Mouse (Mus musculus): ENCODE measurements around the gene Lnx2.

Gene Lnx2

DNA sequence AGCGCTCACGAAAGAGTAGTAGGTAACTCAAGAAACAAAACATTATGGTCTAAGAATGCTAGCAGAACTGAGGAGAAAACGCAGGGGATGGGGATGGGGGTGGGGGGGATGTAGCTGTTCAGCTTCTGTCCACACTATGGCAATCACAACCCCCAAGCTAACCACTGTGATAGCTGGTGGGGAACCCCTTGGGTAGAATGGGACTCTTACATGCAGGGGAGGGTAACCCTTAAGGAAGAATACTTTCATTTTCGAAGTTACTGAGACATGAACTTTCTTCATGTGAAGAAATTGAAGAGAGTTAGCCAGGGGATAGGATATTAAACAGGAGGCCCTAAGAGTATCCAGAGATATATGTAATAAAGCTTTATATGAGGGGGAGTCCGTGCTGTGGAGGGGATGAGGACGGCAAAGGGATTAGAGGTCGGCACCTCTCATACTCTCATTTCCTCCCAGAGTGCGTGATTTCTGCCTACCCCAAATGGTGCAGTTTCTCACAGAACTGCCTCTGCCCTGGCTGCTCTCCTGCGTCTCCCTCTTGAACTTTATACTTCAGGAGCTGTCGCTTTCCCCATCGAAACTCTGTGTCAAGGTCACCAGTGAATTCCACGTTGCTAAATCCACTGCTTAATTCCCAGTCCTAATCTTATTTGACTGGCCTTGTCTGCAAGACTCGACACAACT is 25.4 kb downstream of the Lnx2 start:
- no peak for DNase-seq

DNA sequence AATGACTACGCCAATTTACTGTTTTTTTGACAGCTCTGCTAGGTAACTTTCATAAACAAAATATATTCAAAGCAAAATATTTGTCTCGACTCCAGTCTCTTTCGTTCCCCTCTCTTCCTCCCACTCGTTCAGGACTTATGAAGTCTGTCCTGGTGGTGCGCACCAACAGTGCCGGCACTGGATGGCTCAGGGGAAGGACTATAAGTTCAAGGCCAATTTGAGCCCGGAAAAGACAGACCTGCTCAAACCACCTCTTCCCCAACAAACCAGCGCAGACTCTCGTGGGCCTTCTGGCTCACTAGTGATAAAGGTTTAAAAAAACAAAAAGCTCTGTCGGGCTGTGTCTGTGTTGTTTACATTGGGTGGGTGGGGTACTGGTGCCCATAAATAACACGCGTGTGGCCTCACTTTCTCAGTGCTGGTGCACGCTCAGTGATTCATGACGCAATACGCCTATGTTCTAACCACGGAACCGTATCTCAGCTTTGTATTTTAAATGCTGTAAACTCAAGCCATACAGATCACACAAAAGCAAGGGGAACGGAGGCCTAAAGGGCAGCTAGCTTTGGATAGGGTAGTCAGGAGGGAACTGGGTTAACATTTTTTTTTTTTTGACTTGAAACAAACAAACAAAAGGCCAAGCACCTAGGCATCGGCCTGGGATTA is 26.7 kb downstream of the Lnx2 start:
- DNase-seq, result no peak

DNA sequence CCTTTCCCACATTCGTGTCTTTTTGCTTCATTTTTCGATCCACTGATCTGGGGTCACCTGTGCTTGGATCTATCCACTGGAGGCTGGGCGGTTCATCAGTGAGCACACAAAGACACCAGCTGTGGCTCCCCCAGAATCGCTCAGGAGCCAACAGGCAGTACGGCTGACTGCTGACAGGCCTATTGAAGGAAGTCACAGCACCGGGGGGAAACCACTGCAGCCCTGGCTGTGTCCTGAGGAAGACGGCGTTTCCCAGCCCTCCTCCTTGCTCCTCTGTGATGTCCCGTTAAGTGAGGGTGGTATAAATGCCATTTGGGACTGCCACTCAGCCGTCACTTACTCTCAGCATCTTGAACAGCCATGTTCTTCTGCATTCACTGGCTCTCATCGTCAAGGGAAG is 30.5 kb downstream of the Lnx2 start:
- no peak for DNase-seq

DNA sequence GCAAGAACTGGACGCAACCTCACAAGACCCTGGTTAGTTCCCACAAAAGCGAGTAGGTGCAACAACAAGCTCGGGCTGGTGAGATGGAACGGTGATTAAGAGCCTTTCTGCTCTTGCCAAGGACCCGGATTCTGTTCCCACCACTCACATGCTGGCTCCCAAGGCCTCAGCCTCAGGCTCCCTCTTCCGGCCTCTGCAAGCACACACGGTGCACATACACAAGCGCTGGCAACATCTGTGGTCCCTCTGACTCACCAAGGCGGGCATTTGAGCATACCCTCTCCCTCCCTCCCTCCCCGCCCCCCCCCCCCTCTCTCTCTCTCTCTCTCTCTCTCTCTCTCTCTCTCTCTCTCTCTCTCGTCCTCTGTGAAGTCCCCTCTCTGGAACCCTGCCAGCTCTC is 31.1 kb downstream of the Lnx2 start:
- DNase-seq, result no peak

DNA sequence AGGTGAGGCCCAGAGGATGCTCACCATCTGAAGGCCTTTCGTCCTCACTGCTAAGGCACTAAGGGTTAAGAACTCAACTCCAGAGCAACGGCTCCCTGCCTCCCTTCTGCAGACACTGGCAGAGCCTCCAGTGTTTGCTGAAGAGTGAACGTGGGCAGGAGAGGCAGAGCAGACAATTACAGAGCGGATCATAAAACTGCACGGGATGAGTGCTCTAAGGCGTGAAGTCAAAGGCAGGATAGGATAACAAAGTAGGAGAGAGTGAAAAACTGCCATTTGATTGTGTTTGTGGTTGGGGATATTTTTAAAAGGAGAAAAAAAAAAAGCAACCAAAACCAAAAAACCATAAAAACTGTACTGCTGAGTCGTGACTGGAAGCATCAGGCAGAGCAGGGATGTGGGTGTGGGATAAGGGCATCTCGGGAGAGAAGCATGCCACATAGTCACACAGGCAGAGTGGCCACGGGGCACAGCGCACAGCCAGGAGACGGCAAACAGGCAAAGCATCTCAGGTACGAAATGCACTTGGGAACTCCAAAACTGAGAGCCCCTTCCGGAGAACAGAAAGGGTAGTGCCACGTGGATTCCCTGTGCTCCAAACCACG is 33.0 kb downstream of the Lnx2 start:
- DNase-seq, result no peak

- no peak for DNase-seq
Observed at GRCm38 (mm10) chr5:147041965-147042937, 34.1 kb downstream of the Lnx2 start.

DNA sequence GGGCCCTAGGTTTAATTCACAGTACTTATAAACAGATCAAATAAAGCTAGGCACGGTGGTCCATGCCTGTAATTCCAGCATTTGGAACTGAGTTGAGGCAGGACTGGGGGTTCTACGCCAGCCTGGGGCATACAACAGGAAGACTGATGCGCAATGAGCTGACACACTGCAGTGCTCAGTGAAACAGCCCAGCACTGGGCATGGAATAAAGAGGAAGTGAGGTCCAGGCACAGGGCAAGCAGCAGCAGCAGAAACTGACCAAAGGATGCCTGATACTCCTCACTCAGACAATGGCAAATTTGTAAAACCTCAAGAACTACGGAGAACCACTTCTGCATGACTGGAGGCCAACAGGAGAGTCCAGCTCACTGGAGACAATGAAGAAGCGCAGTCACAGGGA is 37.0 kb downstream of the Lnx2 start:
- DNase-seq, result no peak

- DNase-seq, result no peak
Observed at GRCm38 (mm10) chr5:147037601-147038000, 38.8 kb downstream of the Lnx2 start.

DNA sequence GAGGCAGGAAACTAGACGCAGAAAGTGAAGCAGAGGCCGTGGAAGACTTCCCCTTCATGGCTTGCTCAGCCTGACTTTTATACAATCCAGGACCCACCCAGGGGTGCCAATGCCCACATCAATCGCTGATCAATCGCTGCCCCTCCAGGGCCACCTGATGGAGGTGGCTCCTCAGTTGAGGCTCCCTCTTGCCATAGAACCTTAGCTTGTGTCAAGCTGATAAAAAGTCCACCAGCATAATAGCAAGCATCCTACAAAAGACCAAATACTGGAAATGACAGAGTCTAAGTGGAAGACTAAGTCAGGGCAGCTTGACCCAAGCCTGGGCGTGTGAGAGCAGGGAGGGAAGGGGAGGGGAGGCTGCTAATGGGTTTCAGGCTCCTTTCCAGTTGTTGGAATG is 39.7 kb downstream of the Lnx2 start:
- no peak for DNase-seq

- peak; percentile 38 for DNase-seq
Observed at GRCm38 (mm10) chr5:147036028-147036427, 40.4 kb downstream of the Lnx2 start.

- DNase-seq, result no peak
Observed at GRCm38 (mm10) chr5:147035301-147035700, 41.1 kb downstream of the Lnx2 start.

DNA sequence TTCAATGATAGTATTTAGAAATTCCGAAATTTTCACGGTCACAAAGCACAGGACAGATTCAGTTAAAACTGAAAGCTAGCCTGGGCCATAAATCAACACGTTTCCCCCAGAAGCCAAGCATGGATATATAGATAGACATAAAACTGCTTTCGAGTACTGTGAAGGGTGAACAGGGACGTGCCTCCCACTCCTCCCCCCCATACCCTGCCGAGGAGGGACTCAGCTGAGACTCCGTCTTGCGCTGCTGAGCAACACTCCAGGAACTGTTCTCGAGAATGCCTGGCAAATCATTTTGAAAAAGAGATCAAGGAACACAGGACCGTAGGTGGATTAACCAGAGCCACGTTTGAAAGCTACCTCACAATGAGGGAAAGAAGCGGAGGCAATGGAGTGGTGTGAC is 42.1 kb downstream of the Lnx2 start:
- DNase-seq, result no peak

DNA sequence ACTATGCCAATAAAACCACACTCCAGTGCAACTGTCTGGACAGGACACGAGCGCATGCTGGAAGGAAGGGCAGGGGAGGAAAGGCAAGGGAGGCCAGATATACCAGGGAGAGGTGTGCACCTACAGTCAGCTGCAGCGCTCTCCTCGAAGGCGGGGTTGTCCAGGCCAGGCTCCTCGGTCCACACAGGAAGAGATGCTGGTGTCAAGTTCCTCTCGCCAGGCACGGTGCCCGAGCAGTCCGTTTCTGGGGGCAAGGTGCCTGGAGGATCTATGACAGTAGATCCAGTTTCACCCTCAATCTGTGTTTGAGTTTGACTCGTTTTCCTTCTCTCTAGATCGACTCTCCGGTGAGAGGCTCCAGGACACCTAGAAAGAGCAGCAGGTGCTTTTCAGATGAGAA is 43.2 kb downstream of the Lnx2 start:
- no peak for DNase-seq

GRCm38 (mm10) chr5:147031281-147031680 is 45.1 kb downstream of the Lnx2 start:
- no peak for DNase-seq

DNA sequence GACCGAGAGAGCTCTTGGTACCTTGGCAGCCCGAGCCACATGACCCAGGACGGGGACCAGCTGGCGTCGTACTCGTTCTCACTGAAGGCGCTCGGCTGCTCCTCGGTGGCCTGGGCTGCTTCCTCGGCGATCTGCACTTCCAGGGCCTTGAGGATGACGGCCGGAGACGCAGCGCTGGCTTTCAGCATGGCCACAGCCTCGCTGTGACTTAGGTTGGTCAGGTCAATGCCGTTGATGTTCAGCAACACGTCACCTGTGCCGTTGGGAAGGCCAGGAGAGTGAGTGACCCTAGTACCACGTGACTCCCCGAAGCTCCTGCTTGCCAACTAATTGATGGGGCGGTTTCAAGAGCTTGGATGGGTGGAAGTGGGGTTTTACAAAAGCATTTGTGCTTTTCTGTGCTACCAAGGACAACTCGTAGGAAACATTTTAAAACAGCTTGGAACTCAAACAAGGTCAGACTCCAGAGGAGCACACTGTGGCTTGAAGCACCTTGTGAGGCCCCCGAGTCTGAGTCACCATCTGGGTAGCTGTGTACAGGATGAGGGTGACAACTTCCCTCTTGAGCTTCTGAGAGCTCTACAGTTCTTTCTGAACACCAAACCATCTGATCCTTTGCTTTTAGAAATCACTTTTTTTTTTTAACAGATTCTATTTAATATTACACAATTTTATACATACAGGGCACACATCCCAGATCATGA is 51.9 kb downstream of the Lnx2 start:
- no peak for DNase-seq

DNA sequence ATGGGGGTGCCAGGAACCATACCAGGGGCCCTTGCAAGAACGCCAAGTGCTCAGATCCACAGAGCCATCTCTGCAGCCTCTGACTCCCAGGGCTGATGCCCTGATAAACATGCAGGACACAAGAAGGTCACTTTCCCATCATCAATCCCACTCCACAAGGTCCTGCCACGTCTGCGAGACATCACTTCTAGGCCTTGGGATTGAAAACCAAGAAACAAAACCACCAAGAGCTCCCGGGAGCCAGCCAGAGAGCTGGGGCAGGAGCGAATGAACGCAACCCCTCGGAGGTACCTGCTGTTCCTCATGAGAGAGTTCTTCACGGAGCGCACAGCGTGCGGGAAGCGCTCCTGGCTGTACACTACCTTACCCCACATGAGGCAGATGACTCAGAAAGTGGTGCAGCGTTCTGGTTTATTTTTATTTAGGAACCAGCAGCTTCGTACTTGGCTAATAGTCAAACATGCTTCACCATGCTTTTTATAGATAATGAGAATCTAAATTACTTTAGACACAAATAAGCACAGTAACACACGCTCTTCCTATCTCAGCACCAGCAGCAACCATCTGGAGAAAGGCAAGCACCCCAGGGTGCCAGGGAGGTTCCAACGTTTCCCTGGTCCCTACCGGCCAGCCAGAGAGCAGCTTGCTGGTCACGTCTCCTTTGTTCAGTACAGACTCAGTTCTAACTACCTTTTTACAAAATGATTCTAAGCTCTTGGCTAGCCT is 53.0 kb downstream of the Lnx2 start:
- no peak for DNase-seq

- DNase-seq, result no peak
Observed at GRCm38 (mm10) chr5:147021546-147022265, 54.7 kb downstream of the Lnx2 start.

DNA sequence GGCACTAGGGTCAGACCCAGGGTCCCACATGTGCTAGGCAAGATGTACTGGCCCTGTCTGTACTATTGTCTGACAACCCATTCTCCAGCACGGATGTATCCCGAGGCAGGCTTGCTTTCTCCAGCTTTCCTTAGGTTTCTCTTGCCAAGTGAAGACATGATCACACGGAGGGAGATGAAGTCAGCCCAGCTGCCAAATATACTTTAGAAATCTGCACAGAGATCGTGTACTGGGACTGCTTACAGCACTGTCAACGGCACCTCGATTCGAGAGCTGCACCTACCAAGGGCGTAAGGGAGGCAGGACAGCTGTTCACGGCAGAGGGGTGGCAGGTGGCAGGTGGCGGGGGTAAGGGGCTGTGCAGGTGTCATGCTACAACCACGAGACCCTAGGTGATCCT is 55.8 kb downstream of the Lnx2 start:
- no peak for DNase-seq

- DNase-seq, result no peak
Observed at GRCm38 (mm10) chr5:147018761-147019160, 57.6 kb downstream of the Lnx2 start.

DNA sequence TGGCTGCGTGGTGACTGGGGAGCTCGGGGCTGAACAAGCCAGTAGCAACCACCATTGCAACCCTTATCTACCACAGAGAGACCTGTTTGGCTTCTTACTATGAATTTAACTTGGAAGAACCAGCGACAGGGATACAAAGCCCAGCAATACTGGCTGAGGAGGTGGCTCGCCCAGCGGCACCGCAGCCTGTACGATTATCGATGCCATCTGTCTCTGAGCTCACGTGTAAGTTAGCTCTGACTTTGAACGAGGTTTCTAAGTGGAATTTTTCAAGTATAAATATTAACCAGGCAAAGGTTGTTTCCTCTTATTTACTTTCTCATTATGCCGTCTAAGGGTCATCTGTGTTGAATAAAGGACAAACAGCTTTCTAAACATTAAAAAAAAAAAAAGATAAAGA is 58.9 kb downstream of the Lnx2 start:
- peak; percentile 53 for DNase-seq

DNA sequence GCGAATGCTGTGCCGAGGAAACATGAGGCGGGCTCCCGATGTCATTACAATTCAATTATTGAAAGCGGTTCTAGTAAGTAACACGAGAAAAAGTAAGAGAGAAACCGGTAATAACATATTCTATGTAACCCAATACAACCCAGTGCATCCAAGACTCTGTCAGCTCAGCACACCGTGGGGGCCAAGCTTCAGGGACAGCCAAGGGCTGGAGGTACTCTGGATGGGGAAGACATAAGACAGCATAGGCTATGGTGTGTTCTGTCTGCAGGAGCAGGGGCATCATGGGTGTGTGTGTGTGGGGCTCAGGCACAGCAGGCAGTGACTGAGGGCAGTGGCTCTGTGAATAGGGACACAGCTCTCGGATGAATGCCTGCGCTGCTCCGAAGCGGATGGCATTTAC is 59.8 kb downstream of the Lnx2 start:
- no peak for DNase-seq

Data from kidney, adult 18-20 months (tissue).